Mouse (Mus musculus) erythroblast, adult 5-6 weeks (primary cell): ENCODE data around the gene Plppr3. TPM values are rescaled to one million over a fixed set of nuclear protein-coding genes. Genes with fewer than 3 reads are reported as not detected.

Experiments
- ATAC-seq: replicated peaks from 2 replicates; pipeline ENCODE4 v1.8.0; 2016; ENCODE audit warnings: moderate number of reproducible peaks, mild to moderate bottlenecking, moderate TSS enrichment, inconsistent platforms; ENCODE audit not compliant: poor library complexity, low FRiP score, severe bottlenecking
- total RNA-seq, 2 experiments: library from RNA; stranded (forward) in 1 of 2; stranded (reverse) in 1 of 2; fragments of 150-400 nt in 1 of 2; fragments of 200-764, 138-1000 nt in 1 of 2; gene quantifications; 2 replicates each; pipeline versions ENCODE4 v1.2.3 to v1.2.4; 2015 to 2017; ENCODE audit warnings: low replicate concordance in 2 of 2

Gene Plppr3
- total RNA-seq (2015; ENCODE audit: low replicate concordance) (2.1 and 3.1 TPM in 2 replicates), total RNA-seq (2017; ENCODE audit: low replicate concordance) (4.9 and 6.8 TPM in 2 replicates)

GRCm38 (mm10) chr10:79874290-79874862, at the start of gene Plppr3, which contains the start of gene Prtn3:
TSS of gene Plppr3 (minus strand) at chr10:79874634.
TSS of gene Prtn3 (plus strand) at chr10:79874476.
- ATAC-seq: no peak

GRCm38 (mm10) chr10:79921572-79921971, 47.1 kb upstream of the Plppr3 start:
- ATAC-seq: no peak

- ATAC-seq: no peak
These were observed 46.6 kb upstream of the Plppr3 start, which contains the start of gene R3hdm4 for GRCm38 (mm10) chr10:79920958-79921535. TSS of gene R3hdm4 (minus strand) at chr10:79921208.

GRCm38 (mm10) chr10:79920056-79920890, 45.8 kb upstream of the Plppr3 start:
- no peak for ATAC-seq

- no peak for ATAC-seq
These were observed 44.9 kb upstream of the Plppr3 start for GRCm38 (mm10) chr10:79919251-79919849.

GRCm38 (mm10) chr10:79918231-79919078, 44.0 kb upstream of the Plppr3 start:
- ATAC-seq: no peak

- ATAC-seq: no peak
These were observed 43.2 kb upstream of the Plppr3 start for GRCm38 (mm10) chr10:79917532-79918100.

- ATAC-seq: peak; percentile 78
These were observed 42.5 kb upstream of the Plppr3 start, which contains the start of gene Kiss1r for GRCm38 (mm10) chr10:79916808-79917531. TSS of gene Kiss1r (plus strand) at chr10:79916971.

GRCm38 (mm10) chr10:79916081-79916480, 41.6 kb upstream of the Plppr3 start:
- no peak for ATAC-seq

- ATAC-seq: no peak
These were observed 40.6 kb upstream of the Plppr3 start for GRCm38 (mm10) chr10:79914948-79915596.

- peak; percentile 56 for ATAC-seq
These were observed 39.9 kb upstream of the Plppr3 start for GRCm38 (mm10) chr10:79914131-79914947.

- no peak for ATAC-seq
These were observed 38.0 kb upstream of the Plppr3 start for GRCm38 (mm10) chr10:79912412-79912811.

GRCm38 (mm10) chr10:79910556-79910955, 36.1 kb upstream of the Plppr3 start, which contains the start of gene Gm26602:
TSS of gene Gm26602 (plus strand) at chr10:79910856.
- no peak for ATAC-seq

- peak; percentile 23; the same call in 1 of the 2 replicates for ATAC-seq
These were observed 34.9 kb upstream of the Plppr3 start for GRCm38 (mm10) chr10:79909092-79909922.

- peak; percentile 84 for ATAC-seq
These were observed 34.0 kb upstream of the Plppr3 start, which contains the start of gene Med16 for GRCm38 (mm10) chr10:79908167-79909091. TSS of gene Med16 (minus strand) at chr10:79908923.
